Mouse (Mus musculus) ES-E14 (cell line): ENCODE results near the gene Piga. TPM values are rescaled to one million over a fixed set of nuclear protein-coding genes. Genes with fewer than 3 reads are reported as not detected.

ENCODE experiments used
- DNase-seq: peaks from one replicate; pipeline ENCODE4 v3.0.0-alpha.2; 2013; ENCODE audit warnings: low read depth, low spot score
- H3K27ac ChIP-seq: 2 replicates; pipeline ENCODE4 v1.5.1; 2012; ENCODE audit warnings: low read depth, mild to moderate bottlenecking, low read length, moderate library complexity, mixed read lengths; ENCODE audit not compliant: poor library complexity, insufficient read depth, severe bottlenecking
- H3K36me3 ChIP-seq: 2 replicates; pipeline ENCODE4 v1.6.1; 2012; ENCODE audit warnings: mild to moderate bottlenecking, low read length, moderate library complexity, mixed read lengths; ENCODE audit not compliant: control insufficient read depth, poor library complexity, insufficient read depth, severe bottlenecking
- H3K4me1 ChIP-seq, 2 experiments: fragments of 150-350 bp in 1 of 2; sonication (generic) in 1 of 2; 2 replicates each; pipeline ENCODE4 v1.6.1; 2012; ENCODE audit warnings: low read length in 2 of 2, mild to moderate bottlenecking in 1 of 2, mixed read lengths in 1 of 2; ENCODE audit not compliant: control insufficient read depth in 2 of 2, insufficient read depth in 2 of 2, poor library complexity in 1 of 2
- H3K4me3 ChIP-seq, 2 experiments: fragments of 150-350 bp in 1 of 2; sonication (generic) in 1 of 2; 2 replicates each; pipeline ENCODE4 v1.5.1; 2012; ENCODE audit warnings: low read length in 2 of 2, low read depth in 1 of 2, mild to moderate bottlenecking in 1 of 2, mixed read lengths in 1 of 2; ENCODE audit not compliant: insufficient read depth in 1 of 2, poor library complexity in 1 of 2, severe bottlenecking in 1 of 2
- H3K9ac ChIP-seq: 2 replicates; pipeline ENCODE4 v1.6.1; 2012; ENCODE audit warnings: low read depth, mild to moderate bottlenecking, low read length, mixed read lengths; ENCODE audit not compliant: poor library complexity, insufficient read depth, severe bottlenecking
- H3K9me3 ChIP-seq: fragments of 150-350 bp; sonication (generic); 2 replicates; pipeline ENCODE4 v1.6.1; 2012; ENCODE audit warnings: low read depth, mild to moderate bottlenecking, low read length; ENCODE audit not compliant: control insufficient read depth, insufficient read depth
- CHD2 ChIP-seq: IDR thresholded peaks from 2 replicates; pipeline ENCODE4 v1.6.1; 2014; ENCODE audit warnings: mild to moderate bottlenecking, low read depth, low read length, inconsistent platforms
- HCFC1 ChIP-seq: IDR thresholded peaks from 2 replicates; pipeline ENCODE4 v1.6.1; 2012; ENCODE audit warnings: low read length, inconsistent platforms, borderline replicate concordance; ENCODE audit not compliant: insufficient read depth
- MAFK ChIP-seq: IDR thresholded peaks from 2 replicates; pipeline ENCODE4 v1.6.1; 2014; ENCODE audit warnings: mild to moderate bottlenecking, low read depth, low read length, inconsistent platforms; ENCODE audit not compliant: insufficient read depth
- ZC3H11A ChIP-seq: IDR thresholded peaks from 2 replicates; pipeline ENCODE4 v1.6.1; 2012; ENCODE audit warnings: low read depth, mild to moderate bottlenecking, inconsistent platforms, low read length, borderline replicate concordance
- ZNF384 ChIP-seq: IDR thresholded peaks from 2 replicates; pipeline ENCODE4 v1.6.1; 2012; ENCODE audit warnings: low read depth, low read length, inconsistent platforms
- in situ Hi-C, 2 experiments: fragments of 600-800 bp; cut with MboI; formaldehyde crosslinking; loops; one replicate each; pipeline ENCODE4 v1.15.1; 2025; ENCODE audit warnings: low sequenced_read_pairs in 2 of 2, inconsistent platforms in 1 of 2; ENCODE audit not compliant: unreplicated experiment in 2 of 2
- total RNA-seq: library from RNA; depleted of rRNA; stranded (reverse); fragments of 300-350 nt; gene quantifications from 2 replicates; pipeline ENCODE4 v1.2.3, GENCODE M21; 2012

The Piga gene
- total RNA-seq, 1 experiment: 14.2 TPM

- Histone ChIP-seq H3K27ac (no peak overlapping the region), H3K36me3 (peaks cover 6% of the 10 kb centered on the region), H3K4me3 (no peak overlapping the region), H3K9me3 (no peaks in the 10 kb centered on the region), H3K9ac (no peak overlapping the region), H3K4me1 (no peaks in the 10 kb centered on the region; a peak in 1 of 4 replicates)
- in situ Hi-C loops: no loop called here
- no peak for DNase-seq
- TF ChIP-seq ZC3H11A: no peak
- no peak for TF ChIP-seq CHD2
- TF ChIP-seq MAFK: no peak
- TF ChIP-seq HCFC1: no peak
- no peak for TF ChIP-seq ZNF384
These were observed 1.6 kb upstream of the Piga start for GRCm38 (mm10) chrX:164418008-164418407.

GRCm38 (mm10) chrX:164419955-164420354 lies 368 bp downstream of the Piga start:
- no peak for TF ChIP-seq ZC3H11A
- TF ChIP-seq ZNF384: no peak
- TF ChIP-seq CHD2: no peak
- no peak for TF ChIP-seq HCFC1
- TF ChIP-seq MAFK: no peak
- H3K36me3 ChIP-seq: peaks cover 6% of the 10 kb centered on the region
- peak overlapping the region; percentile 34; the same call in 1 of the 2 replicates for H3K27ac ChIP-seq
- H3K9me3 ChIP-seq: no peaks in the 10 kb centered on the region
- peak overlapping the region; percentile 84 for H3K9ac ChIP-seq
- H3K4me1 ChIP-seq: no peaks in the 10 kb centered on the region; a peak in 1 of 4 replicates
- in situ Hi-C loops: no loop called here
- no peak for DNase-seq
- H3K4me3 ChIP-seq: peak overlapping the region; percentile 84 to 89

- Histone ChIP-seq H3K4me1 (no peaks in the 10 kb centered on the region), H3K9ac (peak overlapping the region; percentile 38)
These were observed 931 bp downstream of the Piga start for GRCm38 (mm10) chrX:164420518-164420917.

GRCm38 (mm10) chrX:164424821-164425220 lies 5.2 kb downstream of the Piga start:
- DNase-seq: no peak
- H3K9me3 ChIP-seq: no peaks in the 10 kb centered on the region
- H3K4me1 ChIP-seq: no peaks in the 10 kb centered on the region
- no peak overlapping the region for H3K9ac ChIP-seq
- in situ Hi-C loops: no loop called here
- no peak overlapping the region for H3K4me3 ChIP-seq
- H3K36me3 ChIP-seq: peaks cover 6% of the 10 kb centered on the region
- no peak for TF ChIP-seq ZC3H11A
- TF ChIP-seq CHD2: no peak
- TF ChIP-seq MAFK: no peak
- no peak for TF ChIP-seq ZNF384
- TF ChIP-seq HCFC1: no peak
- H3K27ac ChIP-seq: no peak overlapping the region

More at GRCm38 (mm10) chrX:164420518-164420917, 931 bp downstream of the Piga start:
- no peak for DNase-seq
- H3K27ac ChIP-seq: no peak overlapping the region
- H3K4me3 ChIP-seq: peak overlapping the region; percentile 84 to 89
- in situ Hi-C loops: no loop called here
- peaks cover 6% of the 10 kb centered on the region for H3K36me3 ChIP-seq
- TF ChIP-seq CHD2: no peak
- TF ChIP-seq MAFK: no peak
- TF ChIP-seq HCFC1: no peak
- TF ChIP-seq ZNF384: no peak
- TF ChIP-seq ZC3H11A: no peak
- H3K9me3 ChIP-seq: no peaks in the 10 kb centered on the region

- H3K27ac ChIP-seq: no peak overlapping the region
- no peak overlapping the region for H3K9ac ChIP-seq
- H3K9me3 ChIP-seq: no peaks in the 10 kb centered on the region
- no peaks in the 10 kb centered on the region for H3K4me1 ChIP-seq
- no peak overlapping the region for H3K4me3 ChIP-seq
- TF ChIP-seq HCFC1 (no peak), ZC3H11A (no peak), MAFK (no peak), CHD2 (no peak), ZNF384 (no peak)
- in situ Hi-C loops: no loop called here
- peaks cover 9% of the 10 kb centered on the region for H3K36me3 ChIP-seq
- no peak for DNase-seq
These were observed 7.7 kb downstream of the Piga start for GRCm38 (mm10) chrX:164427295-164427694.
